Mouse (Mus musculus) stomach, embryonic 15.5 days (tissue): ENCODE data around the gene Lamb3. TPM values are rescaled to one million over a fixed set of nuclear protein-coding genes. Genes with fewer than 3 reads are reported as not detected.

Experiments used
- ATAC-seq: fragments of 200-750 bp; cut with Nextera tagmentation; 2 replicates; pipeline ENCODE4 v1.8.0; 2017; ENCODE audit warnings: low read depth, moderate number of reproducible peaks, moderate TSS enrichment; ENCODE audit not compliant: insufficient read depth, low FRiP score
- H3K27ac ChIP-seq: fragments of 300-500 bp; sonication (generic); 2 replicates; pipeline ENCODE4 v1.5.1; 2015; ENCODE audit warnings: mild to moderate bottlenecking, inconsistent platforms
- H3K27me3 ChIP-seq: fragments of 300-500 bp; sonication (generic); replicated peaks from 2 replicates; pipeline ENCODE4 v1.6.1; 2015; ENCODE audit warnings: inconsistent platforms
- H3K36me3 ChIP-seq: fragments of 300-500 bp; sonication (generic); 2 replicates; pipeline ENCODE4 v1.6.1; 2015; ENCODE audit warnings: inconsistent platforms
- H3K4me1 ChIP-seq: fragments of 300-500 bp; sonication (generic); 2 replicates; pipeline ENCODE4 v1.6.1; 2015; ENCODE audit warnings: inconsistent platforms
- H3K4me2 ChIP-seq: fragments of 300-500 bp; sonication (generic); 2 replicates; pipeline ENCODE4 v1.6.1; 2015; ENCODE audit warnings: mild to moderate bottlenecking, inconsistent platforms
- H3K4me3 ChIP-seq: fragments of 300-500 bp; sonication (generic); replicated peaks from 2 replicates; pipeline ENCODE4 v1.5.1; 2015; ENCODE audit warnings: inconsistent platforms
- H3K9ac ChIP-seq: fragments of 300-500 bp; sonication (generic); 2 replicates; pipeline ENCODE4 v1.6.1; 2015; ENCODE audit warnings: inconsistent platforms
- H3K9me3 ChIP-seq: fragments of 300-500 bp; sonication (generic); 2 replicates; pipeline ENCODE4 v1.6.1; 2016; ENCODE audit warnings: inconsistent platforms
- WGBS: fragments of 180-500 bp; shearing (Covaris S2); methylation state at CpG from one replicate; pipeline ENCODE4 v1.1.7; 2015; 5-methylcytosine and 5-hydroxymethylcytosine counted together
- polyA plus RNA-seq: library from polyadenylated mRNA; unstranded; fragments of >200 nt; fragmentation: Nextera tagmentation; extraction: Ambion mirVana; gene quantifications from 2 replicates; pipeline ENCODE4 v1.2.1, GENCODE M21; 2015

The Lamb3 gene
- polyA plus RNA-seq, 1 experiment from 2014 or later: 12.5 TPM

- peaks cover 16% of the 10 kb centered on the region; the same call in 1 of the 2 replicates for H3K4me1 ChIP-seq
- H3K36me3 ChIP-seq: no peaks in the 10 kb centered on the region
- H3K9me3 ChIP-seq: no peaks in the 10 kb centered on the region
- no peak overlapping the region for H3K9ac ChIP-seq
- ATAC-seq: no peak
- no peaks in the 10 kb centered on the region for H3K27me3 ChIP-seq
- no peak overlapping the region for H3K4me2 ChIP-seq
- WGBS: 46% methylated on average over 10 of the region's 10 CpGs
- H3K27ac ChIP-seq: no peak overlapping the region
- H3K4me3 ChIP-seq: no peak overlapping the region
Measured at GRCm38 (mm10) chr1:193368055-193368454, 160.6 kb downstream of the Lamb3 start.

DNA sequence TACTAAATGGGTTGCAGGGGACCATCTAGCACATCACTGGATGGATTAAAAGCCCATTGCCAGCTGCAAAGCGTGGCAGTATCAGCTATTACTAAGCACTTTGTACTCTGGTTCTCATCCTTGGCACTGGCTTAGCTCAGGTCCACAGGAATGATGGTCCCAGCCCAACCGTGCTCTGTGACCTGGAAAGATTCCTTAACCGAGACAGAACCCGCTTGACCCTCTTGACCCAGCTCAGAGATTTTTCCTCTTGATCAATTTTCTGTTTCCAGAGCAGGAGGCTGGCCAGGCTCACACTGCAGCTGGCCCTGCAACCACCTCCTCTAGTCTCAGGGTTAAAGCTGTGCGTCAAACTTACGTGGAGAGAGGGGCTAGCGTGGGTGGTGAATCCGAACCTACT, 161.6 kb downstream of the Lamb3 start:
- H3K4me2 ChIP-seq: peak overlapping the region; percentile 50
- ATAC-seq: no peak
- WGBS: 58% methylated on average over 8 of the region's 8 CpGs
- H3K9ac ChIP-seq: no peak overlapping the region
- peak overlapping the region; percentile 41 for H3K4me3 ChIP-seq
- H3K9me3 ChIP-seq: no peaks in the 10 kb centered on the region
- no peaks in the 10 kb centered on the region for H3K27me3 ChIP-seq
- peaks cover 16% of the 10 kb centered on the region; the same call in 1 of the 2 replicates for H3K4me1 ChIP-seq
- H3K36me3 ChIP-seq: no peaks in the 10 kb centered on the region
- no peak overlapping the region for H3K27ac ChIP-seq

GRCm38 (mm10) chr1:193370096-193370495, 162.6 kb downstream of the Lamb3 start, which contains the start of gene Camk1g:
Gene Camk1g (minus strand): TSS chr1:193370298.
- Histone ChIP-seq H3K27ac (no peak within 1 kb of the TSS), H3K36me3 (no peaks in the 10 kb centered on the region), H3K9ac (no peak within 1 kb of the TSS; the same call in 1 of the 2 replicates), H3K4me1 (peaks cover 16% of the 10 kb centered on the region; the same call in 1 of the 2 replicates), H3K27me3 (no peaks in the 10 kb centered on the region), H3K4me2 (peak within 1 kb of the TSS; percentile 50), H3K4me3 (peak within 1 kb of the TSS; percentile 41), H3K9me3 (no peaks in the 10 kb centered on the region)
- ATAC-seq: peak; percentile 80
- WGBS: 2% methylated on average over 2 of the region's 2 CpGs

GRCm38 (mm10) chr1:193373906-193374413, 166.5 kb downstream of the Lamb3 start:
- WGBS: 79% methylated on average over 6 of the region's 6 CpGs
- ATAC-seq: no peak
- Histone ChIP-seq H3K36me3 (no peaks in the 10 kb centered on the region), H3K27me3 (no peaks in the 10 kb centered on the region), H3K9me3 (no peaks in the 10 kb centered on the region), H3K27ac (no peak overlapping the region), H3K9ac (no peak overlapping the region), H3K4me3 (no peak overlapping the region), H3K4me2 (no peak overlapping the region), H3K4me1 (peaks cover 10% of the 10 kb centered on the region; the same call in 1 of the 2 replicates)

- Histone ChIP-seq H3K4me2 (no peak overlapping the region), H3K36me3 (no peaks in the 10 kb centered on the region), H3K4me3 (no peak overlapping the region), H3K27me3 (no peaks in the 10 kb centered on the region), H3K4me1 (0 out of 2 replicates have a peak, but pooled peaks cover under 1% of the 10 kb centered on the region), H3K9me3 (no peaks in the 10 kb centered on the region), H3K9ac (no peak overlapping the region), H3K27ac (no peak overlapping the region)
- no peak for ATAC-seq
- 35% methylated on average over 4 of the region's 4 CpGs for WGBS
Measured at GRCm38 (mm10) chr1:193376478-193377134, 169.1 kb downstream of the Lamb3 start.

GRCm38 (mm10) chr1:193379634-193380033, 172.1 kb downstream of the Lamb3 start:
- peaks cover 14% of the 10 kb centered on the region for H3K4me1 ChIP-seq
- no peak overlapping the region for H3K27ac ChIP-seq
- WGBS: 73% methylated on average over 6 of the region's 6 CpGs
- H3K27me3 ChIP-seq: no peaks in the 10 kb centered on the region
- H3K9me3 ChIP-seq: no peaks in the 10 kb centered on the region
- no peak overlapping the region for H3K4me3 ChIP-seq
- H3K4me2 ChIP-seq: no peak overlapping the region
- ATAC-seq: no peak
- H3K36me3 ChIP-seq: no peaks in the 10 kb centered on the region
- H3K9ac ChIP-seq: no peak overlapping the region

- WGBS: 86% methylated on average over 5 of the region's 5 CpGs
- Histone ChIP-seq H3K4me1 (peaks cover 14% of the 10 kb centered on the region), H3K4me2 (no peak overlapping the region), H3K9ac (no peak overlapping the region), H3K36me3 (no peaks in the 10 kb centered on the region), H3K9me3 (no peaks in the 10 kb centered on the region), H3K4me3 (no peak overlapping the region), H3K27me3 (no peaks in the 10 kb centered on the region), H3K27ac (no peak overlapping the region)
- no peak for ATAC-seq
Measured at GRCm38 (mm10) chr1:193380877-193381276, 173.4 kb downstream of the Lamb3 start.

- Histone ChIP-seq H3K4me3 (peak overlapping the region; percentile 31), H3K27me3 (no peaks in the 10 kb centered on the region), H3K9me3 (no peaks in the 10 kb centered on the region), H3K27ac (peak overlapping the region; percentile 42; the same call in 1 of the 2 replicates), H3K9ac (no peak overlapping the region), H3K4me2 (peak overlapping the region; percentile 59), H3K4me1 (peaks cover 20% of the 10 kb centered on the region), H3K36me3 (no peaks in the 10 kb centered on the region)
- WGBS: 19% methylated on average over 11 of the region's 11 CpGs
- no peak for ATAC-seq
Measured at GRCm38 (mm10) chr1:193381597-193382404, 174.3 kb downstream of the Lamb3 start.

GRCm38 (mm10) chr1:193382435-193382834, 174.9 kb downstream of the Lamb3 start:
- Histone ChIP-seq H3K9ac (no peak overlapping the region), H3K36me3 (no peaks in the 10 kb centered on the region), H3K4me1 (peaks cover 25% of the 10 kb centered on the region), H3K27me3 (no peaks in the 10 kb centered on the region; the same call in 1 of the 2 replicates), H3K4me3 (peak overlapping the region; percentile 31), H3K27ac (peak overlapping the region; percentile 42; the same call in 1 of the 2 replicates), H3K9me3 (no peaks in the 10 kb centered on the region), H3K4me2 (peak overlapping the region; percentile 59)
- peak; percentile 59 for ATAC-seq
- 1% methylated on average over 8 of the region's 8 CpGs for WGBS

- Histone ChIP-seq H3K4me2 (peak overlapping the region; percentile 59), H3K27me3 (no peaks in the 10 kb centered on the region; the same call in 1 of the 2 replicates), H3K27ac (no peak overlapping the region), H3K4me1 (peaks cover 25% of the 10 kb centered on the region), H3K9me3 (no peaks in the 10 kb centered on the region), H3K4me3 (peak overlapping the region; percentile 31), H3K9ac (no peak overlapping the region), H3K36me3 (no peaks in the 10 kb centered on the region)
- 8% methylated on average over 8 of the region's 8 CpGs for WGBS
- ATAC-seq: peak; percentile 31; the same call in 1 of the 2 replicates
Measured at GRCm38 (mm10) chr1:193382841-193383462, 175.5 kb downstream of the Lamb3 start.

GRCm38 (mm10) chr1:193386136-193386535, 178.6 kb downstream of the Lamb3 start:
- Histone ChIP-seq H3K4me2 (no peak overlapping the region), H3K36me3 (no peaks in the 10 kb centered on the region), H3K4me3 (no peak overlapping the region), H3K4me1 (peaks cover 33% of the 10 kb centered on the region), H3K27me3 (peaks cover 3% of the 10 kb centered on the region; the same call in 1 of the 2 replicates), H3K9me3 (no peaks in the 10 kb centered on the region), H3K27ac (no peak overlapping the region), H3K9ac (no peak overlapping the region)
- 2% methylated on average over 5 of the region's 5 CpGs for WGBS
- ATAC-seq: 0 out of 2 replicates have a peak, but pooled peaks have one; percentile 37
